Mouse (Mus musculus): ENCODE measurements around the gene Ppip5k2.

Ppip5k2 gene

DNA sequence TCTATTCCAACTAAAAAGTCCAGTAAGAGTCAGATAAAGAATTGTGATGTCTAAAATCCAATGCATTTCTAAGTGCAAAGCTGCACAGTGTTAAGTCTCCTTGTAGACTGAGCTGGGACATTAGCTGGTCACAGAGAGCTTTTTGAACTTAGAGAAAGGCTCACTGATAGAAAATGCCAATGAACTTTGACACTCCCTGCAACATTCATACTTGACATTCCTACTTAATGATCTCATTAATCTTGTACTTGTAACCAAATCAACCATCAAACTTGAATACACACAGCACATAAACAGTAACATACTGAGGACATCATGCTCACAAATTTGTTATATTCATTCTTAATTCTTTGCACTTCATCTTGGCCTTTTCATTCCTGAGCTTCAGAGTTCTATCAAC lies 10.4 kb downstream of the Ppip5k2 start:
- no peak for DNase-seq (ENCODE audit: low read depth, low spot score)

DNA sequence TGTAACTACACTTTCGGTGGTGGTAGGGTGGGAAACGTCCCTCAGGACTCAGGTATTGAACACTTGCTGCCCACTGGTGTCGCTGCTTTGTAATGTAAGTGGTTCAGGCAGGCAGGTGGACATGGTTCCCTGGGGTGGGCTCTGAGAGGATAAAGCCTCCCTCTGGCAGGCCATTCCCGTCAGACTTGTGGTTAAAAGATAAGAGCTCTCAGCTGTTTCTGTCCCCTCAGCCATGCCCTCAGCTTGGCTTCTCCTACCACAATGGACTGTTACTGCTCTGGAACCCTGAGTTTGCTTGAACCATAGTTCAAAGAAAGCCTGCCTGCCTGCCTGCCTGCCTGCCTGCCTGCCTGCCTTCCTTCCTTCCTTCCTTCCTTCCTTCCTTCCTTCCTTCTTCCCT lies 15.8 kb downstream of the Ppip5k2 start:
- DNase-seq (ENCODE audit: low read depth, low spot score): no peak

DNA sequence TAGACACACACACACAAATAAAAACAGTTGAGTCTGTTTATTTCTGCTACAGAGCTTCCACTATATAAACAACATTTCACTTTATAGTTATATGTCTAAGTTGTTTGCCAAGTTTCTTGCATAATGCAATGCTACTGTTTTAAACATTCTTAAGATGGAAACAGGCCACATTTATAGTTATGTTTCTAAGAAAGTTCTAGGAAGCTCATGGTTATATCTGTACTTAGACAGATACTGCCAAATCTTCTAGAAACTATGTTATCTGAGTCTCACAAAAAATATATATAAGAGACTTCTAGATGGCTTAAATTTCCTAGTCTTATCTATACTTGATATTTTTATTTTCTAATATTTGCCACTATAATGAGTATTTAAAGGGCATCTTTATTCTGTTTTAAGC lies 17.0 kb downstream of the Ppip5k2 start:
- no peak for DNase-seq (ENCODE audit: low read depth, low spot score)

DNA sequence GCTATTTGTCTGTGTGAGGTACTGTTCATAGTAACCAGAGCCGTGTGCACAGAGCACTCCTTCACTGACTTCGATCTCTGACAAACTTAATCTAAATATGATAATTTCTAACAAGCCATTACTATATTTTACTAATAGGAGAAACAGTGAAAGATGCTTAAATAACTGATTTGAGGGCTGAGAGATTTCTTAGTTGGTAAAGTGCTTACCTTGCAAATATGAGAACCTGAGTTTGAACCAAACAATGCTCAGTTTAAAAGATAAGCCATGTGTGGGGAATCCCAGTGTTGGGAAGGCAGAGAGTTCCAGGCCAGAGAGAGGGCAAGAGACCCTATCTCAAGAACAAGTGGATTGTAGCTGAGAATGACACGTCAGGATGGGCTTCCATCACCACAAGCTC lies 22.0 kb downstream of the Ppip5k2 start:
- DNase-seq (ENCODE audit: low read depth, low spot score): no peak

- no peak for DNase-seq (ENCODE audit: low read depth, low spot score)
Observed at GRCm38 (mm10) chr1:97746261-97746660, 23.9 kb downstream of the Ppip5k2 start.

DNA sequence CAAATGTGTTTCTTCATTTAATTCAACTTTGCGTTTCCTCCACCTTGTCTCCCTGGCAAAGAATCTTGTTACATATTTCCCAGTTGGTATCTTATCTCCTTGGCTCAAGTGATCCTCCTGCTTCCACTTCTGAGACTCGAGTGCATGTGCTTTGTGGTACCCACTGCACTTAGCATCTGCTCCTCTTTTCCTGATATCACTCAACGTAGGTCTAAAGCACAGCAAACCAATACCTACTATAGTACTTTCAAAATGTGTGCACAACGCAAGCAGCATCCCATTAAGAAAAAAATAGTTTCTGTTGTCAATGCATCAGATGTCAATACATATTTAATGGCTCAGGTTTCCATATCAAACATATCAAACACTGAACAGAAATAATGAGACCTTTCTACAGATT lies 24.5 kb downstream of the Ppip5k2 start:
- no peak for DNase-seq (ENCODE audit: low read depth, low spot score)

DNA sequence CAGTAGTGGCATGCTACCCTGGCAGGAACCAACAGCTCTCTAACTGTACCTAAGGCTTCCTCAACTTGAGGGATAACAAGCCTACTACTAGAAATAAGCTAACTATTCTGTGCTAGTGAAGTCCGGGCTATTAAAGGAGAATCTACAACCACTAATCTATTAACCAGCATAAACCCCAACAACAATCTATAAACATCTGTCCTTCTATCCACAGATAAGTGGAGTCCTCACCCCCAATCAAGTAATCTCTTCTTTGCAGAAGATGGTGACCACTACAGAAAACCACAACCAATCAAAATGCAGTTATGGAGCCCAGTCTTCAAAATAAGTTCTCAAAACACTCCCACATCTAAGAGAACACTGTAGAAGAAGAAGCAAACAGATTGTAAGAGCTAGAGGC lies 27.1 kb downstream of the Ppip5k2 start:
- no peak for DNase-seq (ENCODE audit: low read depth, low spot score)

GRCm38 (mm10) chr1:97729339-97729738 lies 40.9 kb downstream of the Ppip5k2 start:
- DNase-seq (ENCODE audit: low read depth, low spot score): no peak

DNA sequence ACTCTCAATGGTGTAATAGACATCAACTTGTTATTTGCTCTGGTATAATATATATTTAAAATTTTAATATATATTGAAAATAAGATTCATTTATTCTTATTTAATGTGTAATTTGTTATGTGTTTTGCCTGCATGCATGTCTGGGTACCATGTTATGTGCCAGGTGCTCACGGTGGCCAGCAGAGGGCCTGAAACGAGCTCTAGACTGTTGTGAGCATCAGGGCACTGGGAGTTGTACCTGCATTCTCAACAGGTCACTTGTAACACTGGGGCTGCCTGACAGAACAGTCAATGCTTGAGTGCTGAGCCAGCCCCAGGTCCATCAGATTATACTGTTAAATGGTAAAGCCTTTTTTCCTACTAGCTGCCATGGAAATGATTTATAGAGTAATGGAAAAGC lies 43.5 kb downstream of the Ppip5k2 start:
- DNase-seq (ENCODE audit: low read depth, low spot score): no peak

DNA sequence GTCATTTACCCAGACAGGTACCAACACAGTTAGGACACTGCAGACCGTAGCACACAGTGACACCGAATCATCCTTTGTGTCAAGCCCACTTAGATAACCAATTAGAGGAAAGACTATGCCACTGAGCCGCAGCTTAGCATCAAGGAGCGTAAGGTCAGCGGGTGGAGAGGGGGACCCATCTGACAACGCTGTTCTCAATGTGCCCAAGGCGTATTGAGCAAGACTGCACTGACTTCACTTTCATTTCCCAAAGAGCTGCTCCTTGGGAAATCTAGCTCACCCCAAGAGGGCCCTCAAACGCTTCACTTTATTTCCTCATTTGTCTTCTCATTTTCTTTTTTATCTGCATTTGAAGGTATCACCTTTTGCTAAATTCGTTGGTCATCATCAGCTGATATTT lies 51.8 kb downstream of the Ppip5k2 start:
- DNase-seq (ENCODE audit: low read depth, low spot score): no peak

- DNase-seq (ENCODE audit: low read depth, low spot score): no peak
Observed at GRCm38 (mm10) chr1:97714334-97714868, 55.8 kb downstream of the Ppip5k2 start.

DNA sequence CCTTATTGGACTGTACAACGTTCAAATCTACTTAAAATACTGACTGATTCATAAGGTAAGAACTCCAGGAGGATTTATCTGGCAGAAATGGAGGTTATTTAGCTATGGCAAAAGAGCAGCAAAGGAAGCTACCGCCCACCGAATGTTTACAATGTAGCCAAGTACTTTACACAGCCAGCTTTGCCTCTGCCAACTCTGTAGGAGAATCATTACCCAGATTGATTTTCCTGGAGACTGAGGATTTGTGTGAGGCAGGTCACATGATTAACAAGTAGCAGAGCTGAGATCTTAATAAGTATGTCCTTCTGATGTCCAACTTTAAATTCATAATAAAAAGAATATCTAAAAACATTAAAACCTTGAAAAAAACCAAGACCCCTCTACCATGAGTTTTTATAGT lies 59.7 kb downstream of the Ppip5k2 start:
- no peak for DNase-seq (ENCODE audit: low read depth, low spot score)

DNA sequence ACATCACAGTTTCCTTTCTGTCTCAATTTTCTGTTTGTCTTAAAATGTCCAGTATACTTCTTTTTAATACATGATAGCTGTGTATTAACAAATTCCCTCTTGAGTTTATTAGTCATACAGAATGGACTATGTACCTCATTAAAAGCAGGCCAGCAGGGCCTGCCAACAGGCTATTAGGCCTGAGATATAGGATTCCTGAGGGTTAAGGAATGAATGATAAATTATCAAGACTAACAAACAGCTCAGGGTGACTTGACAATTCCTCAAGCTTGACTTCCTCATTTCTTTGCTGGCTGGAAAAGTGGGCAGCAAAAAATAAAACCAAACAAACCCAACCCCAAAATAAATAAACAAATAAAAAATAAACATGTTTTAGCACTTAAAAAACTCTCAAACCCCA lies 64.8 kb downstream of the Ppip5k2 start:
- DNase-seq (ENCODE audit: low read depth, low spot score): no peak

DNA sequence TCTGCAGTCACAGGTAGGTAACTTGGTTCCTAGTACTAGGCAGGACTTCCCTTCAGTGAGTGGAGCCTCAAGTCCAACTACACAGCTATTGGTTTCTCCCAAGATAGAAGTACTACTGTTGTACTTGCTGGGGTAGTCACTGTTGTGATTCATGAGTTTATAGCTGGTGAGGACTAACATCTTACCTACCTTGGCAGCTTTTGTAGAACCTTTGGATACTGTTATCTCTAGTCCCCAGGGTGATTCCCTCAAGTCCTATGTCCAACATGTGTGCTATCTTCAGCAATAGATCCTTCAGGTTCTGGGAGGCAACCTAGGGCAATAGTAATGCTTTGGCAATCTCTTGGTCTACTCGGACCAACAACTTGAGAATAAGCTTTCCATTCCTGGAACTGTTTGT lies 65.6 kb downstream of the Ppip5k2 start:
- DNase-seq (ENCODE audit: low read depth, low spot score): no peak

- DNase-seq (ENCODE audit: low read depth, low spot score): no peak
Observed at GRCm38 (mm10) chr1:97698956-97699570, 71.1 kb downstream of the Ppip5k2 start.

GRCm38 (mm10) chr1:97697273-97697672 lies 72.9 kb downstream of the Ppip5k2 start:
- no peak for DNase-seq (ENCODE audit: low read depth, low spot score)

DNA sequence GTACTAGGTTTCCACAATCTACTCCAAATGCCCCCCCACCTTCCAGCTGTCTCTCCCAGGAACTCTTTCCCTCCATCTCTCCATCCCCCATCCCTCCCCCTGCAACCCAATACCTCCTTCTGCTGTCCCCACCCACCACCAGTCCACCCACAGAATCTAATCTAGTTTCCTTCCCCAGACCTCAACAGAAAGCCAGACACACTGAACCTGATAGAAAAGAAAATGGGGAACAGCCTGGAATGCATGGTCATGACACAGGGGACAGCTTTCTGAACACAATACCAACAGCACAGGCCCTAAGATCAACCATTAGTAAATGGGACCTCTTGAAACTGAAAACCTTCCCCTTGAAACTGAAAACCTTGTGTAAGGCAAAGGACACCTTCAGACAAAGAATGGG lies 76.4 kb downstream of the Ppip5k2 start:
- DNase-seq (ENCODE audit: low read depth, low spot score): no peak

DNA sequence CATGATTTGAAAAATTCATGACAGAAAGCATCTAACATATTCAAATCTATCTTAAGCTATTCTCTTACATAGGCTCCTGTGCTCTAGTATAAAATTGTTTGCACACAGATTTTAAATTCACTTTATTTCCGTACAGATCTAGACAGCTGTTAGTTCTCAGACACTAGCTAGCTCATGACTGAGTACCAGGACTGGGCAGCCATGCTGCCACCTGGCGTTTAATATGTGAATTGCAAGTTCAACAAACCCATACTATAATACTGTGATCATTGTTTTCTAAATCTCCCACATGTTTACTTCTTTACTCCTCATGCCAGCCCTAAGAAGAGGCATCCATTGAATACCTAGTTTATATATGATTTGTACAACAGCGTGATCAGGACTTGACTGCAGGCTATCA lies 81.5 kb downstream of the Ppip5k2 start:
- DNase-seq (ENCODE audit: low read depth, low spot score): peak; percentile 57

- no peak for DNase-seq (ENCODE audit: low read depth, low spot score)
Observed at GRCm38 (mm10) chr1:97676526-97677177, 93.6 kb downstream of the Ppip5k2 start.

DNA sequence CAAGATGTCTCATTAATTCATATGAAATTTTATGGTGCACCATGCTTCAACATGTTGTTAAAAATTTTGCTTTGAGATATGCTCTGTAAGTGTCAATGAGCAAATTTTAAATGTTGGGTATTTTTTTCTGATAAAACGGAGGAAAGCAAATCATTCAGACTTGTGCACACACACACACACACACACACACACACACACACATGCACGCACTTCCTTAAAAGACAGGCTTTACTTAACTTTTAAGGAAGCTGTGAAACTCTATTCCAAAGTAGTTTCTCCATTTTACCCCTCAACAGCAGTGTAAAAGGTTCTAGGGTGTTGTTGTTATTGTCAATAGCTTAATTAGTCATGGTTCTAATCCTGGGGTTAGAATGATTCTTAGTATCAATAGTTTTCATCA lies 94.1 kb downstream of the Ppip5k2 start:
- DNase-seq (ENCODE audit: low read depth, low spot score): no peak

DNA sequence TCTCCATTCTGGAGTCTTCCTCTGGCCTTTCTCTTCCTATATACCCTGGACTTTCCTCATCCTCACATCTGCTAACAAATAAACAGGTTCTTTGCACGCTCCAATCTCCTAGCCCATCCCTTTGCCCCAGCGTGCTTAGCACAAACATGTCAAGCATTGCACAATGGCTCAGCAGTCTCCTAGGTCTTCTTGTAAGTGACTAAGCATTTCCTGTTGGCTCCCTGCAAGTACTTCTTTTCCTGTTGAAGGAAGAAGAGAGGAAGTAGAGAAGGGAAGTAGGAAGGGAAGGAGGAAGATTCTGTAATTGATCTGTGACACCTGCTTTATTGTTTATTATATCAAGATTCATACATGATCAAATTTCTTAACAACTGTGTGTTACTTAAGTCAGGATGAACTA lies 97.4 kb downstream of the Ppip5k2 start:
- DNase-seq (ENCODE audit: low read depth, low spot score): no peak

- no peak for DNase-seq (ENCODE audit: low read depth, low spot score)
Observed at GRCm38 (mm10) chr1:97667288-97667687, 102.9 kb downstream of the Ppip5k2 start.

- no peak for DNase-seq (ENCODE audit: low read depth, low spot score)
Observed at GRCm38 (mm10) chr1:97662324-97662723, 107.9 kb downstream of the Ppip5k2 start.
